Mouse (Mus musculus) left cerebral cortex, postnatal 36 days (tissue): ENCODE measurements around the gene Il17rd. TPM values are rescaled to one million over a fixed set of nuclear protein-coding genes. Genes with fewer than 3 reads are reported as not detected.

Source experiments
- DNase-seq, 2 experiments: peaks; one replicate each; pipeline ENCODE4 v3.0.0; 2021 to 2022; ENCODE audit warnings: low spot score in 2 of 2, mixed read lengths in 1 of 2
- intact Hi-C: fragments of 180-260 bp; cut with DNase I; formaldehyde crosslinking; loops from one replicate; pipeline ENCODE4 v1.15.1; 2025
- total RNA-seq, 2 experiments: library from RNA; stranded (reverse); gene quantifications; 2 replicates each; pipeline ENCODE4 v1.2.3; 2021

Il17rd gene
- 1 to 10 TPM; 2.1 to 2.3 TPM for total RNA-seq

DNA sequence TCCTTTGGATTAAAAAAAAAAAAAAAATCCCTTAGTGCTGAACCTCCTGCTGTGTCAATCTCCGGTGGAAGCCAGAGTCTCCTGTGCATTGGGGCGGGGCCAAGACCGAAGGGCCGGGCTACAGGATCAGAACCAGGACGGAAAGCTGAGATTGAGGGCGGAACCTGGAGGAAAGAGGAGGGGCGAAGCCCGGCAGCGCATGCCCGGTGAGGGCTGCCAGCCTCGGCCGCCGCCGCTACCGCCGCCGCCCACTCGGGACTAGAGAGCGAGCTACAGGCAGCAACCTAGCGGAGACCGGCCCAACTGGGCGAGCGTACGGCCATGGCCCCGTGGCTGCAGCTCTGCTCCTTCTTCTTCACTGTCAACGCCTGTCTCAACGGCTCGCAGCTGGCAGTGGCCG lies at the start of gene Il17rd:
Gene Il17rd (plus strand): TSS at position 159 of the 400 bp plus-strand sequence.
- intact Hi-C loops, result loop anchor here (10.0 kb wide), 1 partner anchor 254 kb away; no protein-coding TSS in a partner anchor

DNA sequence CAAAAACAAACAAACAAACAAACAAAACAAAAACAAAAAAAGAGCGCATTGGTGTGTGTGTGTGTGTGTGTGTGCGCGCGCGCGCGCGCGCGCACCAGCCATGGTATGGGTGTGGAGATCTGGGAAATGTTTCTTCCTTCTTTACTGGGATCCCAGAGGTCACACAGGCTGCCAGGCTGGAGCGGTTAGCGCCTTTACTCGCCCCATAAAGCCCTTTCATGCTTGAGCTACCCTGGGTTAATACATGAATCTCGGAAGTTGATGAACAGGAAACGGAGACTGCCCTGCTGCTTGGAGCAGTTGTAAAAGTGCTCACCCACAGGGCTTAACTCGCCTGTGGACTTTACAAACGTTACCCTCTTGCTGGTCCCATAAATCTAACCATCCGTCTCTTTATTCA lies 47.1 kb upstream of the Il17rd start:
- no peak for DNase-seq
- intact Hi-C loops, result no loop called here

More for the DNA sequence above, at the start of gene Il17rd:
- peak; percentile 82 to 84 for DNase-seq

- no peak for DNase-seq
- intact Hi-C loops, result no loop called here
Observed at GRCm38 (mm10) chr14:26993427-26993826, 45.3 kb upstream of the Il17rd start.

DNA sequence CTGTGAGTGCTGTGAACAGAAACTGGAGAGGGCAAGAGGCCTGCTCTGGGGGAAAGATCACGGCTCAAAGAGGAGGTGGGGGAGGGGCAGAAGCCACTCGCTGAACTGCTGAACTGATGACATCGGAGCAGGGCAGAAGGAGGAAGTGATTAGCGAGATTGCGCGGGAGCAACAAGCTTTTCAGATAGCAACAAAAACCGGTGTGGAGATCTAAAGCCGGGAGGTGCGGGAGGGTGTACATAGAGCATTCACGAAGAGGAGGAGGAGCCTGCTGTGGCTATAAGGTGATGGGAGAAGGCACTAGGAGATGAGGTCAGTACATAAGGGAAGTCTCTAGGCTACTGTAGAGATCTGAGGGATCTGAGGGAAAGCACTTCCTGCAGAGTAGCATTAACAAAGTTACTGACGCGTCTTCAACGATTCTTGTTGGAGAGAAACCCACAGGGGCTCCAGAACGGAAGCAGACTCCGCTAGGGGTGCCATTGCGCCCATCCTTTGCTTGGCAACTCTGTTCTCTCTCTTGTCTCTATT lies 44.5 kb upstream of the Il17rd start, which contains the start of gene Hesx1:
Gene Hesx1 (plus strand): TSS at position 206 of the 531 bp plus-strand sequence.
- intact Hi-C loops, result no loop called here
- no peak for DNase-seq

- intact Hi-C loops, result no loop called here
Observed at GRCm38 (mm10) chr14:26996257-26996656, 42.5 kb upstream of the Il17rd start.

GRCm38 (mm10) chr14:27000386-27000785 lies 38.4 kb upstream of the Il17rd start:
- DNase-seq, result no peak
- intact Hi-C loops, result no loop called here

More at GRCm38 (mm10) chr14:26996257-26996656, 42.5 kb upstream of the Il17rd start:
- no peak for DNase-seq

DNA sequence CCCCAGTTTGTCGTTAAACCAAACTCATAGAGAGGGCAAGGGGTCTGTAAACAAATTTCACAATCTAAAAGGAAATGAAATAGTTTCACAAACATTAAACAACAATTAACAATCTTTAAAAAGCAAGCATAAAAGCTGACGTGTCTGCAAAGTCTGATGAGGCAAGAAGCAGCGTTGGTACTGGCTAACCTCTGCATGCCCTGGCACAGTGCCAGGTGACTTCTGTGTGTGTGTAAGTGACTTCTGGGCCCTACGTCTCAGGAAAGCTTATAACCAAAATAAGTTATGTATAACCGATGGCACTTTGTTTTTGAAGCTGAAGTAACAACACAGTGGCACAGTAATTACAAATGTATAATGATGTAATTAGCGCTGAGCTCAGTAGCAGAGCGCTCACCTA lies 33.8 kb upstream of the Il17rd start:
- intact Hi-C loops, result no loop called here

GRCm38 (mm10) chr14:27005937-27006336 lies 32.8 kb upstream of the Il17rd start:
- DNase-seq, result no peak
- intact Hi-C loops, result no loop called here

More for the DNA sequence above, 33.8 kb upstream of the Il17rd start:
- DNase-seq, result no peak

DNA sequence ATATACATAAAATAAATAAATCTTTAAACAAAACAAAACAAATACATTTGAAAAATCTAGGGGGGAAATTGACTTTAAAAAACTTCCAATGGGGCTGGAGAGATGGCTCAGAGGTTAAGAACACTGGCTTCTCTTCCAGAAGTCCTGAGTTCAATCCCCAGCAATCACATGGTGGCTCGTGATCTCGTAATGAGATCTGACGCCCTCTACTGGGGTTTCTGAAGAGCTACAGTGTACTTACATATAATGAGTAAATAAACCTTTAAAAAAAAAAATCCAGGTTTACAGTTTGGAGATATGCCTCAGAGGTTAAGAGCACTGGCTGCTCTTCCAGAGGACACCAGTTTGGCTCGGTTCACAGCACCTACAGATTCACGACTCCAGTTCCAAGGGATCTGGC lies 27.2 kb upstream of the Il17rd start:
- intact Hi-C loops, result no loop called here
- DNase-seq, result no peak

DNA sequence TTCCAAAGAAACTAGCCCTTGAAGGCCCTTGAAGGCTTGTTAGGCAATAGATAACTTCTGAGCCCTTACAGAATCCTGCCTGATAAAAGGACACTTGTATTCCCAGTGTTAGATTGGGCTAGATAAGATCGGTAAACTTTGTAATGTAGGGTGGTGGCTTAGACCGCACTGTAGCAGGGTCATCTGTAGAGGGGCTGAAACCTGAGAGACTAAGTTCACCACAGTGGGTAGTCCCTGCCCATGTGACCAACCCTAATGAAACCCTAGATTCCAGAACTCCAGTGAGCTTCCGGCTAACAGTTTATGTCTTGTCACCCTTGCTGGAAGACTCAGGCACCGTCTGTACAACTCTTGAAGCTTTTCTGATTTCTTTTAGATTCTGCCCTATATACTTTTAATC lies 25.1 kb upstream of the Il17rd start:
- DNase-seq, result no peak
- intact Hi-C loops, result no loop called here

GRCm38 (mm10) chr14:27017936-27018335 lies 20.8 kb upstream of the Il17rd start:
- intact Hi-C loops, result no loop called here
- no peak for DNase-seq

DNA sequence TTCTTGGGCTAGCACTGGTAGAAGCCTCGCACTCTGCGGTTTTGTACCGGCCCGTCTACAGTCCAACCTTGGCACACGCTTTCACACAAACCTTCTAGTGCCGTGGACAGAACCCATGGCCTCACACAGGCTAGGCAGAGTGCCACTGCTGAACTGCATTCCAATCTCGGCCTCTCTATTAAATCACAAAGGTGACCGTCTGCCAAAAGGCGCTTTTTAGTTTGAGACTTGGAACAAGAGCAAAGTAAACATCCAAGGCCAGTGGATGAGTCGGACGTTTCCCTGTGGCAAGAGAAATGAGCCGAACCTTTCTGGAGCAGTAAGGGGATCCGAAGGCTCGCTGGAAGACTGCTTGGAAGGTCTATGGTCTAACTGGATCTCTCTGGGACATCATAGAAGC lies 18.9 kb upstream of the Il17rd start:
- DNase-seq, result no peak
- intact Hi-C loops, result loop anchor here (5.0 kb wide), 1 partner anchor 33 kb away; no protein-coding TSS in a partner anchor

DNA sequence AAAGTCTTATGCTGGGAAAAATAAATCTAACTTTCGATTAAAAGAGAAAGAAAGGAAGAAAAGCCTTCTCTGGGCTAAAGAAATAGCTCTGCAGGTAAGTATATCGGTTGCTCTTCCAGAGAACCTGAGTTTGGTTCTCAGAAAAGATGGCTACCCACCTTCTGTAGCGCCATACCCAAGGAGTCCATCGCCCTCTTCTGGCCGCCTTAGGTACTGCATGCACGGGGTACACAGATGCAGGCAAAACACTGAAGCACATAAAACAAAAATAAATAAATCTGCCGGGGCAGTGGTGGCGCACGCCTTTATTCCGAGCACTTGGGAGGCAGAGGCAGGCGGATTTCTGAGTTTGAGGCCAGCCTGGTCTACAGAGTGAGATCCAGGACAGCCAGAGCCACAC lies 15.9 kb upstream of the Il17rd start:
- DNase-seq, result no peak
- intact Hi-C loops, result loop anchor here (5.0 kb wide), 1 partner anchor 36 kb away; no protein-coding TSS in a partner anchor

DNA sequence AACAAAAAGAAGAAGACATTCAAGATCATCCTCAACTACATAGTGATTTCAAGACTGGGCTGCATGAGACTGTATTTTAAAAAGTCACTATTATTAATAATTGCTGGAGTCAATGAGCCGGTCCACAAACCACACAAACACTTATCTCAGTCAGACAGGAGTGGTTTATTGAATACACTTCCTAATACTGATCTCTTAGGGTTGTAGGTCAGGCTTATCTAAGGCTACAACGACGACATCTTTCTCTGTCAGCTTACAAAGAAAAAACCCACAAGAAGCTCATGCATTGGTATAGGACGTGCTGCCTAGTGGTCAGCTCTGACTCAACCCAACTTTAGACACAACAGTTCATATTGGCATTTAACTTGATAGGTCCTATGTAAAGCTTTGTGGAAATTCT lies 14.1 kb upstream of the Il17rd start:
- intact Hi-C loops, result loop anchor here (5.0 kb wide), 1 partner anchor 37 kb away; no protein-coding TSS in a partner anchor
- DNase-seq, result no peak

GRCm38 (mm10) chr14:27029771-27030173 lies 9.0 kb upstream of the Il17rd start:
- DNase-seq, result peak; percentile 28 to 40
- intact Hi-C loops, result loop anchor here (2.0 to 10.0 kb wide), 3 partner anchors 57 to 245 kb away; partner anchors contain the start of gene Appl1

GRCm38 (mm10) chr14:27031142-27031541 lies 7.6 kb upstream of the Il17rd start:
- peak; percentile 10 to 43 for DNase-seq
- intact Hi-C loops, result loop anchor here (2.0 to 10.0 kb wide), 3 partner anchors 59 to 246 kb away; partner anchors contain the start of gene Appl1

GRCm38 (mm10) chr14:27037513-27037912 lies 1.2 kb upstream of the Il17rd start:
- DNase-seq, result no peak
- intact Hi-C loops, result loop anchor here (10.0 kb wide), 1 partner anchor 253 kb away; no protein-coding TSS in a partner anchor

DNA sequence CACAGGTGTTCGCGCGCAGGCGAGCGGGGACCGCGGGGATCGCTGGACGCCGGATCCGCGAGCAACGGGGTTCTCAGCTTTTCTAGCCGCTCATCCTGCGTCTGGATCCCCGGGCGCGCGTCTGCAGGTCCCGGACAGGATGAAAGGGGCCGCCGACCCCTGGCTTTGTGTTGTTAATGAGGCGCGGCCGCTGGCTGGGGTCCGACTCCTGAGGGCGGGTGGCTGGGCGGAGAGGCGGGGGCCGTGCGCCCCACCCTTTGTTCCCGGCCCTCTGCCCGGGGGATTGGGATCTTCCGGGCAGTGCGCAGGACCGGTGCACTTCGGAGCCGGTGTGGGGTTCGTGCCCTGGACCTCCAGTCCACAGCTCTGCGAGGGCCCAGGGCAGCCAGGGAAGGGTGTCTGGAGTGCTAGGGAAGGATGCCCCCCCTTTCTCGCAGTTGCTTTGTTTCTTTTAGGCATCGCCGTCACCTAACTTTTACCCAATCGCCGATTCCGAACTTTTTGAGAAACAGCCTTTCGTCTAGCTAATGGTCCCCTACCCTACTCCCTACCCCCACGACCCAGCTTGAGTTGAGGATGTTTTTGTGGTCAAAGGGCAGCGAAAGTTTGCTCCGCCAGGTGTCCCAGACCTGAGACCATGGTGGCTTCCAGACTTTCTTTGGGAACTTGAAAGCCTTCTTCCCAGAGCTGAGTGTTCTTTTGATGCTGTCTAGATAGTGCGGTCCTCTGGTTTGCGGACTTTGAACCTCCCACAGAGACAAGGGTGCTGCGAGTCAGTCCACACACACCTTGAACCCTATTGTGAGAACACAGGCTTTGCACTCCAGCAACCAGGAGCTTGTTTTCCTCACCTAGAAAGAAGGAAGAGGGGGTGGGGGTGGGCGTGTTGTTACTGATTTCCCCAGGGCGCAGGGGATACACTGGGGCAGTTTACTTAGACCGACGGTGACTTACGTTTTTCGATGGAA lies 824 bp downstream of the Il17rd start:
- no peak for DNase-seq
- intact Hi-C loops, result loop anchor here (10.0 kb wide), 1 partner anchor 255 kb away; no protein-coding TSS in a partner anchor

- DNase-seq, result no peak
- intact Hi-C loops, result no loop called here
Observed at GRCm38 (mm10) chr14:27040451-27040850, 1.7 kb downstream of the Il17rd start.

DNA sequence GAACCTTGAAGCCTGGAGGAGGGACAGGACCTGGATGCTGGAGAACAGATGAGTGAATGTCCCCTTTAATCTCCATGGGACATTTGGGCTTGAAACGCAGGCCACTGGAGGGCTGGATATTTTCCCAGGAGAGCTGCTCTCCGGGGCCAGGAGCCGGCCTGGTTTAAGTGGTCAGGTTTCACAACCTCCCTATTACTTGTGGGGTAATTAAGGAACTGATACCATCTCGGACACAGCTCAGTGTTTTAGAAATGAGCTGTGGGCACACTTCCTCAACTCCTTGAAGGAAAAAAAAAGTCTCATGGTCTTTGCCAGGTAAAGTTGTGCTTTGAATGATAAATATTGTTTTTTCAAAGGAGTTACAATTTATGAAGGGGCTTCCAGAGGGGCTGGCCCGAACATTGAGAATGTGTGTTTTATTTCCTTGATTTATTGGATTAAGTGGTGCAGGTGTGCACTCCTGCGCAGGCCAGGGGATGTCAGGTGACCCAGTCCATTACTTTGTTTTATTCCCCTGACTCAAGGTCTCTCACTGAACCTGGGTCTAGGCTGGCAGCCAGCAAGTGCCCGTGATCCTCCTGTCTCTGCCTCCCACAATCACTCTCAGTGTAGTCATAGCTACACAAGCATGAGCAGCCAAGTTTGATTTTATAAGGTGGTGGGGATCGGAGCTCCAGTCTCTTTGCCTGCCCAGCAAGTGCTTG lies 3.7 kb downstream of the Il17rd start:
- DNase-seq, result no peak
- intact Hi-C loops, result no loop called here
